Mouse (Mus musculus): ENCODE results near the gene Rac1.
A peak's percentile ranks its signal among the peaks of the same experiment; 100 is the strongest.

Gene Rac1

GRCm38 (mm10) chr5:143491736-143492135, 36.1 kb downstream of the Rac1 start:
- no peak for DNase-seq

GRCm38 (mm10) chr5:143489749-143490342, 38.0 kb downstream of the Rac1 start:
- no peak for DNase-seq

- no peak for DNase-seq
These were observed 39.8 kb downstream of the Rac1 start for GRCm38 (mm10) chr5:143487998-143488397.

GRCm38 (mm10) chr5:143487193-143487592, 40.6 kb downstream of the Rac1 start:
- no peak for DNase-seq

GRCm38 (mm10) chr5:143484955-143485354, 42.9 kb downstream of the Rac1 start:
- no peak for DNase-seq

GRCm38 (mm10) chr5:143477901-143478300, 49.9 kb downstream of the Rac1 start:
- DNase-seq: no peak

- no peak for DNase-seq
These were observed 51.8 kb downstream of the Rac1 start for GRCm38 (mm10) chr5:143476013-143476412.

GRCm38 (mm10) chr5:143475153-143475844, 52.5 kb downstream of the Rac1 start:
- DNase-seq: no peak

- no peak for DNase-seq
These were observed 55.8 kb downstream of the Rac1 start for GRCm38 (mm10) chr5:143471953-143472618.

GRCm38 (mm10) chr5:143471165-143471546, 56.7 kb downstream of the Rac1 start:
- no peak for DNase-seq

GRCm38 (mm10) chr5:143470421-143471164, 57.2 kb downstream of the Rac1 start:
- DNase-seq: peak; percentile 49

- no peak for DNase-seq
These were observed 58.2 kb downstream of the Rac1 start for GRCm38 (mm10) chr5:143469628-143470027.

GRCm38 (mm10) chr5:143467931-143468330, 59.9 kb downstream of the Rac1 start:
- no peak for DNase-seq

GRCm38 (mm10) chr5:143466891-143467669, 60.8 kb downstream of the Rac1 start:
- DNase-seq: no peak

GRCm38 (mm10) chr5:143465156-143466085, 62.4 kb downstream of the Rac1 start:
- no peak for DNase-seq

GRCm38 (mm10) chr5:143464757-143465118, 63.1 kb downstream of the Rac1 start:
- peak; percentile 26 for DNase-seq

GRCm38 (mm10) chr5:143464100-143464756, 63.6 kb downstream of the Rac1 start, which contains the start of gene Daglb:
TSS of gene Daglb (plus strand) at chr5:143464584.
- DNase-seq: peak; percentile 89

- no peak for DNase-seq
These were observed 64.2 kb downstream of the Rac1 start for GRCm38 (mm10) chr5:143463671-143464070.
